Mouse (Mus musculus) ES-Bruce4 (cell line): ENCODE results near the gene Syt6.

Experiments
- CTCF ChIP-seq: IDR thresholded peaks from one replicate; pipeline ENCODE4 v1.8.1; 2011; ENCODE audit warnings: low read depth, low read length
- EP300 ChIP-seq: IDR thresholded peaks from 2 replicates; pipeline ENCODE4 v1.6.1; 2011; ENCODE audit warnings: low read depth, low read length; ENCODE audit not compliant: insufficient read depth
- POLR2A ChIP-seq: IDR thresholded peaks from one replicate; pipeline ENCODE4 v1.8.1; 2011; ENCODE audit warnings: low read length; ENCODE audit not compliant: insufficient read depth

GRCm38 (mm10) chr3:103597586-103597985 is 22.6 kb downstream of the Syt6 start:
- no peak for TF ChIP-seq CTCF
- TF ChIP-seq POLR2A, result no peak
- no peak for TF ChIP-seq EP300
